Mouse (Mus musculus): Measurements from ENCODE around the gene Rps6.

DNA sequence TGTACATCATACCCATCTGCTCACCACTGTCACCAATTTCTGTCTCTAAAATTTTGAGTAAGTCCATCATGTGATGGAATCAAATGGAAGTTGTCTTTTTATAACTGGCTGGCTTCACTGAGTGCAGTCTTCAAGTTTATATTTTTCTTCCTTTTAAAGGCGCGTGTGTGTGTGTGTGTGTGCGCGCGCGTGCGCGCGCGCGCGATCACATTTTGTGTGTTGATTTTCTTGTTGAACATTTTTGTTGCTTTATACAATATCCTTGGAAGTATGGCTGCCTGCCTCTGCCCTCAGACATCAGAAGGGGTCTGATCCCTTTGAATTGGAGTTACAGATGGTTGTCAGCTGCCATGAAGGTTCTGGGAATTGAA lies 843 bp upstream of the Rps6 start:
- TF ChIP-seq CTCF (IDR thresholded peaks at IDR 0.05; ENCODE audit: extremely low read depth, insufficient read depth, insufficient read length, insufficient replicate concordance): no peak
- no peak for TF ChIP-seq POLR2A (IDR thresholded peaks at IDR 0.05; ENCODE audit: low read depth, low read length)
